Mouse (Mus musculus) cerebellum, adult 2 months (tissue): Measurements from ENCODE around the gene Olfr1009.

Experiments
- CTCF ChIP-seq: fragments of 200-500 bp; IDR thresholded peaks from 2 replicates; pipeline ENCODE4 v1.5.1; 2011; ENCODE audit warnings: low read depth, mild to moderate bottlenecking, control low read depth, low read length, moderate library complexity, borderline replicate concordance; ENCODE audit not compliant: insufficient read depth
- POLR2A ChIP-seq: fragments of 200-500 bp; IDR thresholded peaks from 2 replicates; pipeline ENCODE4 v1.6.1; 2011; ENCODE audit warnings: low read length, control low read depth, borderline replicate concordance; ENCODE audit not compliant: insufficient read depth

DNA sequence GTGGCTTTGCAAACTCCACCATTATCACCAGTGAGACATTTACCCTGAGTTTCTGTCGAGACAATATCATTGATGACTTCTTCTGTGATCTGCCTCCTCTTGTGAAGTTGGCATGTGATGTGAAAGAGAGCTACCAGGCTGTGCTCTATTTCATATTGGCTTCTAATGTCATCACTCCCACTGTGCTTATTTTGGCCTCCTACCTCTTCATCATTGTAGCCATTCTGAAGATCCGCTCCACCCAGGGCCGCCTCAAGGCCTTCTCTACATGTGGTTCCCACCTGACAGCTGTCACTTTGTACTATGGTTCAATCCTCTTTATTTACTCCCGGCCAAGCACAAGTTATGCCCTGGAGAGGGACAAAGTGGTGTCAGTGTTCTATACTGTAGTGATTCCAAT, 38.6 kb downstream of the Olfr1009 start:
- TF ChIP-seq POLR2A (no peak), CTCF (no peak)
